Mouse (Mus musculus): ENCODE data around the gene Pianp. TPM values are rescaled to one million over a fixed set of nuclear protein-coding genes. Genes with fewer than 3 reads are reported as not detected.

The Pianp gene
- under 1 TPM; 0.43 to 0.50 TPM for total RNA-seq (2021)
- 1.7 and 2.0 TPM in 2 replicates for polyA plus RNA-seq (2012; rRNA removed)
- long read RNA-seq, partial matches to known transcripts, result 0 of 1 reads
- long read RNA-seq, other reads (novel, unspliced or antisense), result 0 of 1 reads

DNA sequence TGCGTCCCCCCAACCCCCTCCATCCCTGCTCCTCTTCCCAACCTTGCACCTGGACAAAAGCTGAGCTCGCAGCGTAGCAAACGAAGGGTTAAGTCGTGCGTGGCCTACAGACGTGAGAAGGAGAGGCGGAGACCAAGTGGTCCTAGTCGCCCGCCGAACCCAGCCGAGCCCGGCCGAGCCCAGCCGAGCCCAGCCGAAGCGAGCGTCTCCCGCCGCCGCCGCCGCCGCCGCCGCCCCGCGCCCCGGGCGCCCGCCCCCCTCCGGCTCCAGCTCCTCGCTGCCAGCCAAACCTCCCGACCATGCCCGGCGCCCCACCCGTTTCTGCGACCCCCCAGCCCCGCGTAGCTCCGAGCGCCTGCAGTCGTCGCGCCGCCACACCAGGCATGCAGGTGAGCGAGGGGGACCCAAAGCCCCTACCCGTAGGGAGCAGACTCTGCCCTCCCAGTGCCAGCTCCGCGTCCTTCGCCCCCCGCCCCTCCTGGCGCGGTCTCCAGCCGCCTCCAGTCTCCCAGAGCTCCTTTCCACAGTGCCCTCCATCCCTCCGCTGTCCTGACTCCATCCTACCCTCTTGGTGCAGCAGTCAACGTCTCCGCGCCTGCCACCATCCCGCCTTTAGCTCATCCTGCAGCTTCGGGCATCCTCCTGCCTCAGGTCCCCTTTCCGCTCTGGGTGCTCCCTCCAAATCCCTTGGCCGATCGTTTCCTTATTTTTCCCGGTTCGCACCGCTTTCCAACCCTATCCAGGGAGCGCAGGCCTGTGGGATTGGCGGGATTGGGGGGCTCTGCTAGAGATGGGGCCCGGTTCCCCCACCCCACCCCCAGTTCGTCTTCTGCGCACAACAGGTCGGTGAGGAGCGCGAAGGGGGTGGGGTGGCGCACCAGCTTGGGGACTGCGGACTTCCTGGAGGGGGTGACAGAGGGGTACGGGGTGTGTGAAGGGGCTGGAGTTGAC, at the start of gene Pianp:
TSS of gene Pianp (plus strand) at position 144 of the 951 bp plus-strand sequence.
- Histone ChIP-seq H3K9ac (ENCODE audit: low read depth, low read length) (peak within 1 kb of the TSS; percentile 54), H3K79me2 (replicated peaks; ENCODE audit: control insufficient read depth, insufficient read depth, low read length) (no peaks in the 10 kb centered on the region), H3K27me3 (ENCODE audit: control insufficient read depth, insufficient read depth, low read length) (peaks cover 13% of the 10 kb centered on the region), H3K36me3 (ENCODE audit: control insufficient read depth, insufficient read depth, low read length) (no peaks in the 10 kb centered on the region), H3K4me3 (peak within 1 kb of the TSS; percentile 50), H3K27ac (no peak within 1 kb of the TSS), H3K4me1 (ENCODE audit: control insufficient read depth, insufficient read depth, low read length) (peaks cover 4% of the 10 kb centered on the region)
- DNase-seq, result peak; percentile 78 to 88
- no peak for TF ChIP-seq EP300 (IDR thresholded peaks at IDR 0.05; ENCODE audit: insufficient read depth, low read depth, low read length)
- TF ChIP-seq POLR2A (IDR thresholded peaks at IDR 0.05; ENCODE audit: insufficient read depth, low read depth, low read length), result no peak
- TF ChIP-seq CTCF (IDR thresholded peaks at IDR 0.05), result no peak
- intact Hi-C loops (cut with DNase I), result no loop called here
- 1% methylated on average over 78 of the region's 78 CpGs for WGBS

GRCm38 (mm10) chr6:124953991-124954715, 42.3 kb upstream of the Pianp start:
- H3K36me3 ChIP-seq (ENCODE audit: control insufficient read depth, insufficient read depth, low read length), result no peaks in the 10 kb centered on the region
- no peaks in the 10 kb centered on the region for H3K79me2 ChIP-seq (replicated peaks; ENCODE audit: control insufficient read depth, insufficient read depth, low read length)
- 92% methylated on average over 2 of the region's 2 CpGs for WGBS

DNA sequence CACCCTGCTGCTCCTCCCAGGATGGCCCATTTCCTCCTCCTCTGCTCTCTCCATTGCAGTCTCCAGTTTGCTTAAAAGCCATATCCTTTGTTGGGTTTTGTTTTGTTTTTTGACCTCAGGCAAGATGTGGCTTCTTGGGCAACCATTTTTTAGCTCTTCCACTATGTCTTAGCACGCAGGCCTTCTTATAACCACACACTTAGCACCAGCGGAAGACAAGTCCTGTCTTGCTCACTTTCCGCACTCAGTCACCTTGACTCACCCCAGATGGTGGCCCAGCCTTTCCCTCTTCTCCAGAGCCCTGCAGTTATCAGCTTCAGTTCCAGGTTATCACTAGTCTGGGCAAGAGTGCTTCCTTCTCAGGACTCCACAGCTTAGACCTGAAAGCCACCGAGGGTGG, 41.3 kb upstream of the Pianp start:
- no peaks in the 10 kb centered on the region for H3K79me2 ChIP-seq (replicated peaks; ENCODE audit: control insufficient read depth, insufficient read depth, low read length)
- H3K9ac ChIP-seq (ENCODE audit: low read depth, low read length), result no peak overlapping the region
- 84% methylated on average over 4 of the region's 4 CpGs for WGBS
- no peak for DNase-seq
- no peaks in the 10 kb centered on the region for H3K4me1 ChIP-seq (ENCODE audit: control insufficient read depth, insufficient read depth, low read length)
- intact Hi-C loops (cut with DNase I), result no loop called here
- H3K27me3 ChIP-seq (ENCODE audit: control insufficient read depth, insufficient read depth, low read length), result no peaks in the 10 kb centered on the region
- TF ChIP-seq CTCF (IDR thresholded peaks at IDR 0.05), result no peak
- no peak for TF ChIP-seq POLR2A (IDR thresholded peaks at IDR 0.05; ENCODE audit: insufficient read depth, low read depth, low read length)
- no peak for TF ChIP-seq EP300 (IDR thresholded peaks at IDR 0.05; ENCODE audit: insufficient read depth, low read depth, low read length)
- H3K36me3 ChIP-seq (ENCODE audit: control insufficient read depth, insufficient read depth, low read length), result no peaks in the 10 kb centered on the region
- H3K4me3 ChIP-seq, result no peak overlapping the region
- no peak overlapping the region for H3K27ac ChIP-seq

More at GRCm38 (mm10) chr6:124953991-124954715, 42.3 kb upstream of the Pianp start:
- Histone ChIP-seq H3K27me3 (ENCODE audit: control insufficient read depth, insufficient read depth, low read length) (no peaks in the 10 kb centered on the region), H3K4me1 (ENCODE audit: control insufficient read depth, insufficient read depth, low read length) (no peaks in the 10 kb centered on the region), H3K9ac (ENCODE audit: low read depth, low read length) (no peak overlapping the region), H3K4me3 (no peak overlapping the region), H3K27ac (no peak overlapping the region)
- no peak for TF ChIP-seq POLR2A (IDR thresholded peaks at IDR 0.05; ENCODE audit: insufficient read depth, low read depth, low read length)
- TF ChIP-seq CTCF (IDR thresholded peaks at IDR 0.05), result no peak
- TF ChIP-seq EP300 (IDR thresholded peaks at IDR 0.05; ENCODE audit: insufficient read depth, low read depth, low read length), result no peak
- intact Hi-C loops (cut with DNase I), result no loop called here
- no peak for DNase-seq

- Histone ChIP-seq H3K27ac (no peak overlapping the region), H3K36me3 (ENCODE audit: control insufficient read depth, insufficient read depth, low read length) (no peaks in the 10 kb centered on the region), H3K9ac (ENCODE audit: low read depth, low read length) (no peak overlapping the region), H3K4me3 (no peak overlapping the region), H3K79me2 (replicated peaks; ENCODE audit: control insufficient read depth, insufficient read depth, low read length) (no peaks in the 10 kb centered on the region), H3K27me3 (ENCODE audit: control insufficient read depth, insufficient read depth, low read length) (no peaks in the 10 kb centered on the region), H3K4me1 (ENCODE audit: control insufficient read depth, insufficient read depth, low read length) (no peaks in the 10 kb centered on the region)
- intact Hi-C loops (cut with DNase I), result no loop called here
- TF ChIP-seq CTCF (IDR thresholded peaks at IDR 0.05), result no peak
- no peak for TF ChIP-seq EP300 (IDR thresholded peaks at IDR 0.05; ENCODE audit: insufficient read depth, low read depth, low read length)
- no peak for TF ChIP-seq POLR2A (IDR thresholded peaks at IDR 0.05; ENCODE audit: insufficient read depth, low read depth, low read length)
- DNase-seq, result no peak
- 69% methylated on average over 3 of the region's 3 CpGs for WGBS
Observed at GRCm38 (mm10) chr6:124958127-124958526, 38.4 kb upstream of the Pianp start.

DNA sequence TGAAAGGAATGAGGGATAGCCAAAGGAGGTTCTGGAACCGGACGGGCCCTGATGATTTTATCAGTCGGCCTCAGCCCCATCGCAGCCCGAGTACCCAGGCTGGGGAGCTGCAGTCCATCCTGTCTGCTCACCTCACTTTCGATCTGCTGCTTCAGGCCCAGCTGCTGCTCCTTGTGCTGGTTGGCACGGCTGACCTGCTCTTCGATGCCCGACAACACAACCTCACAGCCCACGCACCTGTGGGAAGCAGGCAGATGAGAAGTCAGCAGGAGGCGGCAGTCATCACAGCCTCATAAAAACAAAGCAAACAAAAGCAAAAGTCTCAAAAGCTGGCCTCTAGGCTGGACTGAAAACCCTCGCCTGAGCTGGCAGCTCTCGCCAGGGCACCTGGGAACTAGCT, 36.5 kb upstream of the Pianp start:
- TF ChIP-seq POLR2A (IDR thresholded peaks at IDR 0.05; ENCODE audit: insufficient read depth, low read depth, low read length), result no peak
- TF ChIP-seq EP300 (IDR thresholded peaks at IDR 0.05; ENCODE audit: insufficient read depth, low read depth, low read length), result no peak
- no peak for TF ChIP-seq CTCF (IDR thresholded peaks at IDR 0.05)
- WGBS, result 94% methylated on average over 13 of the region's 13 CpGs
- Histone ChIP-seq H3K27me3 (ENCODE audit: control insufficient read depth, insufficient read depth, low read length) (no peaks in the 10 kb centered on the region), H3K36me3 (ENCODE audit: control insufficient read depth, insufficient read depth, low read length) (no peaks in the 10 kb centered on the region), H3K27ac (no peak overlapping the region), H3K79me2 (replicated peaks; ENCODE audit: control insufficient read depth, insufficient read depth, low read length) (no peaks in the 10 kb centered on the region), H3K4me3 (no peak overlapping the region), H3K4me1 (ENCODE audit: control insufficient read depth, insufficient read depth, low read length) (0 out of 2 replicates have a peak, but pooled peaks cover 2% of the 10 kb centered on the region), H3K9ac (ENCODE audit: low read depth, low read length) (no peak overlapping the region)
- DNase-seq, result no peak
- intact Hi-C loops (cut with DNase I), result no loop called here

All from heart, adult 2 months (tissue).